Mouse (Mus musculus): ENCODE results near the gene Fntb. TPM values are rescaled to one million over a fixed set of nuclear protein-coding genes. Genes with fewer than 3 reads are reported as not detected.

The Fntb gene
- polyA plus RNA-seq, 1 experiment from 2014 or later: 41.7 TPM

DNA sequence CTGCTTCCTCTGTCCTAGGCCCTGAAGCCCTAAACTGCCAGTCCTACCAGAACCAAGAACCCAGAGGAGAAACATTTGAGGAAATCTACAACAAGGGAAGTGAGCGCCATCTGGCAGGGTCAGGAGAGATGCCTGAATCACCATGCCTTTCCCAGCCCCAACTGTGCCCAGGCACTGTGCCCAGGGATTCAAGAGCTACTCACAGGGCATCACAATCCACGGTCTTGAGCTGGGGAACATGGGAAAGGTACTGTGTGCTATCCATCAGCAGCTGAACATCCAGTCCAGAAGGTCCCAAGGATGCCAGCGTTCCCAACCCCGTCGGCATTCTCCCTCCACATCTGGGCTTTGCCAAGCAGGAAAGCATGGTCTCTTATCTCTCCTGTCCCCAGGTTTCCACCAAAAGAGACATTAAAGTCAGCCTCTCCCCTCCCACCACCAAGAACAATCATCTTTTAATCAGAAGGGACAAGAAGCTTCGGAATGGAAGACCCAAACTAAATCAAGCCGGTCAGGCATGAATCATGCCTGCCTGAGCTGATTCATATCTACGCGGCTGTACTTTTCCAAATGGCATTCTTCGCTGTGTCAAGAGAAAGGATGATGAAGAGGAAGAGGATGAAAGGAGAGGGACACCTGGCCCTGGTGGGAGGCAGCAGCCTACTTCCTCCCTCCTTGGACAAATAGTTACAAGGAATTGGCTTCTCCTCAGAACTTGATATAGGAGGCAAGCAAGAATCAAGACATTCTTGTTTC lies 39.8 kb downstream of the Fntb start:
- no peaks in the 10 kb centered on the region for H3K4me1 ChIP-seq (ENCODE audit: control insufficient read depth, insufficient read depth, low read depth, low read length)
- ATAC-seq: no peak
- 83% methylated on average over 10 of the region's 10 CpGs for whole genome bisulfite sequencing

DNA sequence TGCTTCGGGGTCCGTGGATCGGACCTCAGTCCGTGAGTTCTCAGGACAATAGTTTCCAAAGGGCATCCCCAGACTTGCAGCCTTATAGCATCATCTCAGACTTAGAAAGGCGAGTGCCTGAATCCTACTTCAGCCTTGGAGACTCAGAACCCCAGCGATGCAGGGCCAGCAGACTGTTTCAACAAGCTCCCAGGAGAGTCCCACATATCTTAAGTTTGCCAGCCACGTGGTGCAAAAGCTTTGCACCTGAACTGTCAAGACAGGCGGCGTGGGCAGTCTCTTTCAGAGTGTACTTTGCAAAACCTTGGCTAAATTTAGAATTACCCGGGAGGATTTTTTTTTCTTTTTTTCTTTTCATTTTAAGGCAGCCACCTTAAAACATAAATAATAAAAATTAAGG lies 42.4 kb downstream of the Fntb start:
- no peak overlapping the region for H3K27ac ChIP-seq (ENCODE audit: low read depth, low read length)
- no peaks in the 10 kb centered on the region for H3K9me3 ChIP-seq (ENCODE audit: control insufficient read depth, low read length)
- H3K4me1 ChIP-seq (ENCODE audit: control insufficient read depth, insufficient read depth, low read depth, low read length): no peaks in the 10 kb centered on the region
- H3K4me2 ChIP-seq (ENCODE audit: low read length): no peak overlapping the region
- no peak overlapping the region for H3K4me3 ChIP-seq (ENCODE audit: low read length)
- no peaks in the 10 kb centered on the region for H3K27me3 ChIP-seq (replicated peaks; ENCODE audit: control insufficient read depth, insufficient read depth, low read length)
- no peak for ATAC-seq
- peaks cover 4% of the 10 kb centered on the region; the same call in 1 of the 2 replicates for H3K36me3 ChIP-seq (ENCODE audit: control insufficient read depth, insufficient read depth, low read length)
- 84% methylated on average over 10 of the region's 10 CpGs for WGBS
- H3K9ac ChIP-seq (ENCODE audit: low read depth, low read length): no peak overlapping the region

More for the DNA sequence above, 39.8 kb downstream of the Fntb start:
- no peak overlapping the region for H3K9ac ChIP-seq (ENCODE audit: low read depth, low read length)
- no peak overlapping the region for H3K4me2 ChIP-seq (ENCODE audit: low read length)
- no peak overlapping the region for H3K4me3 ChIP-seq (ENCODE audit: low read length)
- peaks cover 6% of the 10 kb centered on the region; the same call in 1 of the 2 replicates for H3K36me3 ChIP-seq (ENCODE audit: control insufficient read depth, insufficient read depth, low read length)
- H3K27me3 ChIP-seq (replicated peaks; ENCODE audit: control insufficient read depth, insufficient read depth, low read length): no peaks in the 10 kb centered on the region
- H3K27ac ChIP-seq (ENCODE audit: low read depth, low read length): no peak overlapping the region
- no peaks in the 10 kb centered on the region for H3K9me3 ChIP-seq (ENCODE audit: control insufficient read depth, low read length)

- Histone ChIP-seq H3K9me3 (ENCODE audit: control insufficient read depth, low read length) (no peaks in the 10 kb centered on the region), H3K4me3 (ENCODE audit: low read length) (no peak overlapping the region), H3K27ac (ENCODE audit: low read depth, low read length) (no peak overlapping the region), H3K4me1 (ENCODE audit: control insufficient read depth, insufficient read depth, low read depth, low read length) (no peaks in the 10 kb centered on the region), H3K4me2 (ENCODE audit: low read length) (no peak overlapping the region), H3K36me3 (ENCODE audit: control insufficient read depth, insufficient read depth, low read length) (no peaks in the 10 kb centered on the region), H3K9ac (ENCODE audit: low read depth, low read length) (no peak overlapping the region), H3K27me3 (replicated peaks; ENCODE audit: control insufficient read depth, insufficient read depth, low read length) (no peaks in the 10 kb centered on the region)
- ATAC-seq: no peak
- WGBS: 91% methylated on average over 5 of the region's 5 CpGs
Observed at GRCm38 (mm10) chr12:76810491-76810890, 45.1 kb downstream of the Fntb start.

DNA sequence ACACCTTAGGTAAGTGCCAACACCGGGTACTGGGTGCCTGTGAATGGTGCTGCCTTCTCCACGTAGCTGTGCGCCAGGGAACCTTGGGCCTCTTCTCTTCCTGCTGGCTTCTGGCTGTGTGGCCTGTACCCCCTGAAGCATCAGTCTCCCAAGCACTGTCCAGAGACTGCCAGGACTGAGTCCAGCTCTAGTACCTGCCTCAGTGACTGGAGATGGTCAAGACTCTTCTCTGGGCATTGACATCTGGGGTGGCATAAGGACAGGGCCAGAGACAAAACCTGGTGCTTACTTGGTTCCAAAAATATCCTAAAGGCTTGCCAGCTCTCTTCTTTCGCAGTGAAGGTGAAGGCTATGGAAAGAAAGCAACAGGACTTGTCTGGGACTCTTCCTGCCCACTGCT lies 45.6 kb downstream of the Fntb start:
- Histone ChIP-seq H3K27me3 (replicated peaks; ENCODE audit: control insufficient read depth, insufficient read depth, low read length) (no peaks in the 10 kb centered on the region), H3K4me3 (ENCODE audit: low read length) (no peak overlapping the region), H3K36me3 (ENCODE audit: control insufficient read depth, insufficient read depth, low read length) (no peaks in the 10 kb centered on the region), H3K9ac (ENCODE audit: low read depth, low read length) (no peak overlapping the region), H3K9me3 (ENCODE audit: control insufficient read depth, low read length) (no peaks in the 10 kb centered on the region), H3K4me2 (ENCODE audit: low read length) (no peak overlapping the region), H3K4me1 (ENCODE audit: control insufficient read depth, insufficient read depth, low read depth, low read length) (no peaks in the 10 kb centered on the region), H3K27ac (ENCODE audit: low read depth, low read length) (no peak overlapping the region)
- 90% methylated on average over 4 of the region's 4 CpGs for WGBS
- no peak for ATAC-seq

GRCm38 (mm10) chr12:76813543-76813942 lies 48.2 kb downstream of the Fntb start:
- Histone ChIP-seq H3K4me1 (ENCODE audit: control insufficient read depth, insufficient read depth, low read depth, low read length) (peaks cover 8% of the 10 kb centered on the region), H3K9me3 (ENCODE audit: control insufficient read depth, low read length) (no peaks in the 10 kb centered on the region), H3K36me3 (ENCODE audit: control insufficient read depth, insufficient read depth, low read length) (no peaks in the 10 kb centered on the region), H3K9ac (ENCODE audit: low read depth, low read length) (no peak overlapping the region), H3K4me2 (ENCODE audit: low read length) (no peak overlapping the region), H3K27ac (ENCODE audit: low read depth, low read length) (no peak overlapping the region), H3K4me3 (ENCODE audit: low read length) (no peak overlapping the region), H3K27me3 (replicated peaks; ENCODE audit: control insufficient read depth, insufficient read depth, low read length) (no peaks in the 10 kb centered on the region)
- 80% methylated on average over 10 of the region's 10 CpGs for WGBS
- ATAC-seq: no peak

GRCm38 (mm10) chr12:76814120-76814519 lies 48.7 kb downstream of the Fntb start:
- 80% methylated on average over 2 of the region's 2 CpGs for WGBS
- Histone ChIP-seq H3K4me1 (ENCODE audit: control insufficient read depth, insufficient read depth, low read depth, low read length) (peaks cover 9% of the 10 kb centered on the region), H3K4me3 (ENCODE audit: low read length) (no peak overlapping the region), H3K27ac (ENCODE audit: low read depth, low read length) (no peak overlapping the region), H3K9me3 (ENCODE audit: control insufficient read depth, low read length) (no peaks in the 10 kb centered on the region), H3K4me2 (ENCODE audit: low read length) (no peak overlapping the region), H3K9ac (ENCODE audit: low read depth, low read length) (no peak overlapping the region), H3K36me3 (ENCODE audit: control insufficient read depth, insufficient read depth, low read length) (no peaks in the 10 kb centered on the region), H3K27me3 (replicated peaks; ENCODE audit: control insufficient read depth, insufficient read depth, low read length) (no peaks in the 10 kb centered on the region)
- no peak for ATAC-seq

DNA sequence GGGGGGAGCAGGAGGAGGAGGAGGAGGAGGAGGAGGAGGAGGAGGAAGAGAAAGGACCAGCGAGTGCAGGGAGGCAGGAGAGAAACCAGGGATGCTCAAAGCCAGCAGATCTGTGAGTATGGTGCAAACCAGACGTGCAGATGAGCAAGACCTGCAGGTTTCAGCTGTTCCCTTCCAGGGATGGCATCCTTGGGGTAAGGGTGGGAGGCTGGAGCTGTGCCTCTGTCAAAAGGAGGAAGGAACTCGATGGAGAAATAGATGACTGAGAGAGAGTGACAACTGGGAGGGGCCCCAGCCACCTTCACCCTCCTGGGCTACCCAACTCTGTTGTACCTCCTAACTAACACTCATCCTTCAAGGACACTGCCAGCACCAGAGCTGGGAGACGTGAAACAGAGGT lies 51.3 kb downstream of the Fntb start:
- peaks cover 26% of the 10 kb centered on the region for H3K4me1 ChIP-seq (ENCODE audit: control insufficient read depth, insufficient read depth, low read depth, low read length)
- no peak overlapping the region for H3K4me2 ChIP-seq (ENCODE audit: low read length)
- H3K9ac ChIP-seq (ENCODE audit: low read depth, low read length): no peak overlapping the region
- H3K27me3 ChIP-seq (replicated peaks; ENCODE audit: control insufficient read depth, insufficient read depth, low read length): no peaks in the 10 kb centered on the region
- H3K4me3 ChIP-seq (ENCODE audit: low read length): no peak overlapping the region
- no peaks in the 10 kb centered on the region for H3K9me3 ChIP-seq (ENCODE audit: control insufficient read depth, low read length)
- H3K36me3 ChIP-seq (ENCODE audit: control insufficient read depth, insufficient read depth, low read length): no peaks in the 10 kb centered on the region
- no peak for ATAC-seq
- 67% methylated on average over 4 of the region's 4 CpGs for WGBS
- H3K27ac ChIP-seq (ENCODE audit: low read depth, low read length): no peak overlapping the region

- Histone ChIP-seq H3K9ac (ENCODE audit: low read depth, low read length) (no peak overlapping the region), H3K9me3 (ENCODE audit: control insufficient read depth, low read length) (no peaks in the 10 kb centered on the region), H3K4me3 (ENCODE audit: low read length) (no peak overlapping the region), H3K4me1 (ENCODE audit: control insufficient read depth, insufficient read depth, low read depth, low read length) (peaks cover 26% of the 10 kb centered on the region), H3K36me3 (ENCODE audit: control insufficient read depth, insufficient read depth, low read length) (no peaks in the 10 kb centered on the region), H3K27ac (ENCODE audit: low read depth, low read length) (no peak overlapping the region), H3K4me2 (ENCODE audit: low read length) (no peak overlapping the region), H3K27me3 (replicated peaks; ENCODE audit: control insufficient read depth, insufficient read depth, low read length) (no peaks in the 10 kb centered on the region)
- ATAC-seq: no peak
- whole genome bisulfite sequencing: 53% methylated on average over 4 of the region's 4 CpGs
Observed at GRCm38 (mm10) chr12:76817176-76817575, 51.8 kb downstream of the Fntb start.

GRCm38 (mm10) chr12:76818120-76818519 lies 52.7 kb downstream of the Fntb start:
- Histone ChIP-seq H3K9me3 (ENCODE audit: control insufficient read depth, low read length) (no peaks in the 10 kb centered on the region), H3K27ac (ENCODE audit: low read depth, low read length) (no peak overlapping the region), H3K27me3 (replicated peaks; ENCODE audit: control insufficient read depth, insufficient read depth, low read length) (no peaks in the 10 kb centered on the region), H3K4me3 (ENCODE audit: low read length) (no peak overlapping the region), H3K36me3 (ENCODE audit: control insufficient read depth, insufficient read depth, low read length) (no peaks in the 10 kb centered on the region), H3K9ac (ENCODE audit: low read depth, low read length) (no peak overlapping the region), H3K4me1 (ENCODE audit: control insufficient read depth, insufficient read depth, low read depth, low read length) (peaks cover 29% of the 10 kb centered on the region), H3K4me2 (ENCODE audit: low read length) (no peak overlapping the region)
- 66% methylated on average over 4 of the region's 4 CpGs for WGBS
- ATAC-seq: no peak

Measured in hindbrain, embryonic 16.5 days (tissue).